Mouse (Mus musculus): Measurements from ENCODE around the gene Col20a1. TPM values are rescaled to one million over a fixed set of nuclear protein-coding genes. Genes with fewer than 3 reads are reported as not detected.

The Col20a1 gene
- polyA plus RNA-seq, 1 experiment from 2014 or later = 0.10 TPM

DNA sequence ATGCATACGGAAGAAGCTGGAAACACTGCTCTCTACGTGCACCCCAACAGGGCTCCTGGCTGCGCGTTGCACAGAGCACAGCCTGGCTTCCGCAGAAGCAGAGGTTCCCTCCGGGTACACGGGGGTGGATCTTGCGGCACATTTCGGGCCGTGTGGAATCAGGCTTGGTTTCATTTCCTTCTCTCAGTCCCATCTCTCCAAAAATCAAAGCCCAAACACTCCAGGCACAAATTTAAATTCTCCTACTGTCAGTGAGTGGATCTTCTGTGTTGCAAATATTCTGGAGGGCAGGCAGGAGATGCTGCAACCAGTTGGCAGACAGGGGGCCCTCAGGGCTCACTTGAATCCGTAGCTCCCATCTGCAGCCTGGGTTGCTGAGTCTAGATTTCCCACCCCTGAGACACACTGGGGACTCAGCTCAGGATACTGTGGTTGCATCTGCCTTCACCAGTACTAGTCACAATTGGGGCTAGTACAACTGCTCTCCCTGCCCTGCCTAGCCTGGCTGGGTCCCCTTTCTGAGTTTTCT is 45.1 kb downstream of the Col20a1 start:
- H3K4me2 ChIP-seq (ENCODE audit: low read length) = no peak overlapping the region
- H3K9ac ChIP-seq (ENCODE audit: low read length) = no peak overlapping the region
- no peaks in the 10 kb centered on the region for H3K4me1 ChIP-seq (ENCODE audit: control insufficient read depth, insufficient read depth, low read length)
- 86% methylated on average over 11 of the region's 11 CpGs for WGBS
- H3K36me3 ChIP-seq (ENCODE audit: control insufficient read depth, insufficient read depth, low read length) = no peaks in the 10 kb centered on the region
- ATAC-seq (no peak), DNase-seq (ENCODE audit: low spot score) (no peak)
- H3K9me3 ChIP-seq (replicated peaks; ENCODE audit: control insufficient read depth, low read length) = no peaks in the 10 kb centered on the region
- H3K27ac ChIP-seq (ENCODE audit: low read depth, low read length) = no peak overlapping the region
- H3K4me3 ChIP-seq (ENCODE audit: low read depth, low read length) = no peak overlapping the region
- no peaks in the 10 kb centered on the region for H3K27me3 ChIP-seq (replicated peaks; ENCODE audit: control insufficient read depth, insufficient read depth, low read length)

DNA sequence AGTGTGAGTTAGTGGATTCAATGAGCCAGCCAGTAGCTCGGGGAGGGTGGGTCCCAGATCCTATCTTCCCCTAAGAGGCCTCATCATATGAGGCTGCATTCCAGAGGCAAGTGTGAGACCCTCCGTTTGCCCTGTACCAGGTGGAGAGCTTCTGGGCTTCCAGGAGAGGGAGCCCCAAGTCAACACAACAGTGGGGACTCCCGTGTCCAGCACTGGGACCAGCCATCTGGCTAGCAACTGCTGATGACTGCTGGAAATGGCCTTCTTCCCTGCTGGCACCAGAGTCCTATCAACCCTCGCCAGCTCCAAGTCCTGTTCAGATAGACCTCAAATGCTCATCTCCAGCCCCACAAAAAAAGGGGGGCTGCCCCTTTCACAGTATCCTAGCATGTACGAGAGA is 46.1 kb downstream of the Col20a1 start:
- Histone ChIP-seq H3K4me3 (ENCODE audit: low read depth, low read length) (no peak overlapping the region), H3K9ac (ENCODE audit: low read length) (no peak overlapping the region), H3K4me1 (ENCODE audit: control insufficient read depth, insufficient read depth, low read length) (no peaks in the 10 kb centered on the region), H3K36me3 (ENCODE audit: control insufficient read depth, insufficient read depth, low read length) (no peaks in the 10 kb centered on the region), H3K4me2 (ENCODE audit: low read length) (no peak overlapping the region), H3K27ac (ENCODE audit: low read depth, low read length) (no peak overlapping the region), H3K9me3 (replicated peaks; ENCODE audit: control insufficient read depth, low read length) (no peaks in the 10 kb centered on the region), H3K27me3 (replicated peaks; ENCODE audit: control insufficient read depth, insufficient read depth, low read length) (no peaks in the 10 kb centered on the region)
- ATAC-seq (0 out of 2 replicates have a peak, but pooled peaks have one; percentile 44), DNase-seq (ENCODE audit: low spot score) (peak; percentile 38)
- 57% methylated on average over 5 of the region's 5 CpGs for WGBS

DNA sequence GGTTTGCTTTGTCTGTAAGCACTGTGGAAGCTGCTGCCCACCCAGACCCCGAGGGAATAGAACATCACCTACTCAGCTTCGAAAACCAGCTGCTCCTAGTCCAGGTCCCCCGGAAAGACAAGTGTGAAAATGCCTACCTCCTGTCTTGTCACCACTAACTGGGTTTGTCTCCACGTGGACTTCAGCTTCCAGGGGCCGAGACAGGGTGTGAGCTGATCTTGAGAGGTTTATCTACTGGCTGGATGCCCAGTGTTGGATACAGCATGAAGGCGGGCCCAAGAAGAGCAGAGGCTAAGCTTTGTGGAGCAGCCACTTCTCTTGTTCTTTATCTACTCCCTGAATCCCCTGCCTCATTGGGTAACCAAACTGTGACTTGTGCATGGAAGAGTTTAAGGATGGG is 47.0 kb downstream of the Col20a1 start:
- Histone ChIP-seq H3K9me3 (replicated peaks; ENCODE audit: control insufficient read depth, low read length) (no peaks in the 10 kb centered on the region), H3K9ac (ENCODE audit: low read length) (no peak overlapping the region), H3K4me1 (ENCODE audit: control insufficient read depth, insufficient read depth, low read length) (no peaks in the 10 kb centered on the region), H3K27ac (ENCODE audit: low read depth, low read length) (no peak overlapping the region), H3K4me2 (ENCODE audit: low read length) (no peak overlapping the region), H3K27me3 (replicated peaks; ENCODE audit: control insufficient read depth, insufficient read depth, low read length) (0 out of 2 replicates have a peak, but pooled peaks cover 5% of the 10 kb centered on the region), H3K36me3 (ENCODE audit: control insufficient read depth, insufficient read depth, low read length) (no peaks in the 10 kb centered on the region), H3K4me3 (ENCODE audit: low read depth, low read length) (no peak overlapping the region)
- 69% methylated on average over 6 of the region's 6 CpGs for WGBS
- ATAC-seq (no peak), DNase-seq (ENCODE audit: low spot score) (no peak)

DNA sequence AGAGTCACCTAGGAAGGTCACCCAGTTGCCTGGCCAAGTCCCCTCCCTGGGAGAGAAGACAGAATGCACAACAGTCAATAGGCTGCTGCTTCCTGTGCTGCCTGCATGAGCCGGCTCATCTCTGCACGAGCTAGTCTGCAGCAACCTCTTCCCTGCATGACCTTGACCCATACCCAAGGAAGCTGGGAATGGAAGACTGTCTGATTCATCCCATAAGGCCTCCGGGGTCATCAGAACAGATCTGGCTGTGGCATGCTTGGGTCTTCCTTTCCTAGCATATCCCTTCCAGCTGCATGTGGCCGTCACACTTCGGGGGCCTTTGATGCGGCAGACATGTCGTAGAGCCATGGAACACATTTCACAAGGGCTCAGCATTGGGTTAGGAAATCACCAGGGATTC is 48.9 kb downstream of the Col20a1 start:
- Histone ChIP-seq H3K4me1 (ENCODE audit: control insufficient read depth, insufficient read depth, low read length) (no peaks in the 10 kb centered on the region), H3K36me3 (ENCODE audit: control insufficient read depth, insufficient read depth, low read length) (no peaks in the 10 kb centered on the region), H3K4me2 (ENCODE audit: low read length) (no peak overlapping the region), H3K9me3 (replicated peaks; ENCODE audit: control insufficient read depth, low read length) (no peaks in the 10 kb centered on the region), H3K27me3 (replicated peaks; ENCODE audit: control insufficient read depth, insufficient read depth, low read length) (peaks cover 15% of the 10 kb centered on the region), H3K9ac (ENCODE audit: low read length) (no peak overlapping the region), H3K4me3 (ENCODE audit: low read depth, low read length) (no peak overlapping the region), H3K27ac (ENCODE audit: low read depth, low read length) (no peak overlapping the region)
- WGBS = 88% methylated on average over 7 of the region's 7 CpGs
- DNase-seq (ENCODE audit: low spot score) = no peak
- ATAC-seq = no peak

DNA sequence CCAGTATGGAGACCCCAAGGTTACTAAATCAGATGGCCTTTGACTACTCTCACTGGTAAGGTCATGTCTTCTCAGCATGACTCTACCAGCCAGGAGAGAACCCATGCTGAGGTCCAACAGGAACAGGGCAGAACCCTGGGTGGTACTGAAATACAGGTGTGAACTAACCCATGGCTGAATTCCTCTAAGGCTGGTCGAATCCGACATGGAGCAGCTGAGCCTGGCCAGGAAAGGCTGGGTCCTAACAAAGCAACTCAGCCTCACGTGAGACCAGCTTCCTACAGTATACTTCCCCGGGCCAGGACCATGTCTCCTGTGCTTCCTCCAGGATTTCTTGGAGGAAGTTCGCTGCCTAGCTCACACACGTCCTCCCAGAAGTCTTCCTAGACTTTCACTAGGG is 50.2 kb downstream of the Col20a1 start:
- DNase-seq (ENCODE audit: low spot score) = no peak
- no peak overlapping the region for H3K9ac ChIP-seq (ENCODE audit: low read length)
- H3K4me1 ChIP-seq (ENCODE audit: control insufficient read depth, insufficient read depth, low read length) = no peaks in the 10 kb centered on the region
- H3K4me2 ChIP-seq (ENCODE audit: low read length) = no peak overlapping the region
- no peaks in the 10 kb centered on the region for H3K36me3 ChIP-seq (ENCODE audit: control insufficient read depth, insufficient read depth, low read length)
- H3K27me3 ChIP-seq (replicated peaks; ENCODE audit: control insufficient read depth, insufficient read depth, low read length) = peaks cover 18% of the 10 kb centered on the region
- H3K9me3 ChIP-seq (replicated peaks; ENCODE audit: control insufficient read depth, low read length) = no peaks in the 10 kb centered on the region
- H3K4me3 ChIP-seq (ENCODE audit: low read depth, low read length) = no peak overlapping the region
- no peak for ATAC-seq
- H3K27ac ChIP-seq (ENCODE audit: low read depth, low read length) = no peak overlapping the region
- WGBS = 80% methylated on average over 6 of the region's 6 CpGs

DNA sequence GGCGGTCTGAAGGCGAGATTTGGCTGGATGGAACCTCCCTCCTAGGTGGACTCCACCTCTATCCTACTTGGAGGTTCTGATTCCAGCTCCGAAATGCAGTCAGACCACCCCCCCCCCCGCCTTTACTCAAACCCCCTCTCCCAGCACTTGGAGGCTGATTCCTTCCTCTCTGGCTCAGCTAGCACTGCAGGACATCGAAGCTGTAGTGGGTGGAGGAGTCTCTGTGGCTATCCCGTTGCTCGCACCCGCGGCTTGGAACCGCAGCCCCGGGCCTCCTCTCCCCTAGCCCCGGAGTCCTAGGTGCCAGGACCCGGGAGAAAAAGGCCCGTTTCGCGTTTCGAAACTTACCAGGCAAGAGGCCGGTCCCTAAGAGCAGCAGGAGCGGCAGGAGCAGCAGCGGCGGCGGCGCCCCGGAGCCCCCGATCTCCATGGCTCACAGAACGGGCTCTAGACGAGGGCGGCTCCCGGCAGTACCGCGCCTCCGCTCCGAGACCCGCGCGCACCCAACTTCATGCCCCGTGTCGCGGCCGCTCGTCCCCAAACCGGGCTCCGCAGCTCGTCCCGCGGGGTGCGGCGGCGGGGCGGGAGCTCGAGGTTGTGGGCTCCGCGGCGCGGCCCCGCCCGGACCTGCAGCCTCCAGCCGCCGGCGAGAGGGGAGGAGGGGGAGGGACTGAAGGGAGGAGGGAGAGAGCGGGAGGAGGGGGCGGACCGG is 52.5 kb downstream of the Col20a1 start:
- no peaks in the 10 kb centered on the region for H3K9me3 ChIP-seq (replicated peaks; ENCODE audit: control insufficient read depth, low read length)
- H3K27me3 ChIP-seq (replicated peaks; ENCODE audit: control insufficient read depth, insufficient read depth, low read length) = peaks cover 18% of the 10 kb centered on the region
- no peaks in the 10 kb centered on the region for H3K36me3 ChIP-seq (ENCODE audit: control insufficient read depth, insufficient read depth, low read length)
- H3K4me2 ChIP-seq (ENCODE audit: low read length) = peak overlapping the region; percentile 92
- peak overlapping the region; percentile 62 for H3K9ac ChIP-seq (ENCODE audit: low read length)
- DNase-seq (ENCODE audit: low spot score) (peak; percentile 45), ATAC-seq (peak; percentile 63)
- WGBS = 1% methylated on average over 52 of the region's 63 CpGs
- H3K27ac ChIP-seq (ENCODE audit: low read depth, low read length) = no peak overlapping the region
- H3K4me3 ChIP-seq (ENCODE audit: low read depth, low read length) = peak overlapping the region; percentile 59
- H3K4me1 ChIP-seq (ENCODE audit: control insufficient read depth, insufficient read depth, low read length) = peaks cover 21% of the 10 kb centered on the region

DNA sequence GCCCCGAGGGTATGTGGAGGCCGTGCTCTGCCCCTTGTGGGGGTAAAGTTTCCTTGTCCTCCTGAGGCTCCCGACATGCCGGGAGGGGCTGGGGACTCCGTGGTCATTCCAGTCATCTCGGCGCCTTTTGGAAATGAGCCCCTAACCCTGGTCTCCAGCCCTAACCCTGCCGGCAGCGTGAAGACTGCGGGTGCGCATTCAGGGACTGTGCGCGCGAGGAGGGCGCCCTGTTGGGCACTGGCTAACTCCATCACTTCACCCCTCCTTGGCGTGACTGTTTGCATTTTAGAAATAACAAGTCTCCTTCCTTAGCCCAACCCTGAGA is 53.0 kb downstream of the Col20a1 start:
- no peaks in the 10 kb centered on the region for H3K9me3 ChIP-seq (replicated peaks; ENCODE audit: control insufficient read depth, low read length)
- peak overlapping the region; percentile 59 for H3K4me3 ChIP-seq (ENCODE audit: low read depth, low read length)
- peak overlapping the region; percentile 62 for H3K9ac ChIP-seq (ENCODE audit: low read length)
- DNase-seq (ENCODE audit: low spot score) (no peak), ATAC-seq (no peak)
- H3K4me1 ChIP-seq (ENCODE audit: control insufficient read depth, insufficient read depth, low read length) = peaks cover 26% of the 10 kb centered on the region
- peaks cover 18% of the 10 kb centered on the region for H3K27me3 ChIP-seq (replicated peaks; ENCODE audit: control insufficient read depth, insufficient read depth, low read length)
- no peak overlapping the region for H3K27ac ChIP-seq (ENCODE audit: low read depth, low read length)
- WGBS = 0% methylated on average over 16 of the region's 16 CpGs
- H3K36me3 ChIP-seq (ENCODE audit: control insufficient read depth, insufficient read depth, low read length) = no peaks in the 10 kb centered on the region
- peak overlapping the region; percentile 92 for H3K4me2 ChIP-seq (ENCODE audit: low read length)

DNA sequence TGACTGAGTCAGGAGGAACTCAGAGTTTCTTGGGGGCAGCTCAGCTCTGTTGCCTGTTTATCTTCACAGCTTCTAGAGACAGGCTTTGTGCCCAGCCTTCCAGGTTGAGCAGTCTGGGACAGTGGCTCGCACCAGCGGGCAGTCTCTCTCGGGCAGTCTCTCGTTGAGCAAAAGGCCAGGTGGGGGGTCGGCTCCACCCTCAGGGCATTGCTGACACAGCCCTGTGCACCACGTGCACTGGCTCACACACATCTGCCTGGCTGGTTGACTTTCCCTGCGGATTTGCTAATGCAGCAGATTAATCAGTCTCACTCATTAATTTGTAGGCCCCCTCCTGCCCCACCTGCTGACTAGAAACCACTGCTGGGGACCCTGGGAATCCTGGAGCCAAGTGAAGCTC is 55.6 kb downstream of the Col20a1 start:
- H3K9ac ChIP-seq (ENCODE audit: low read length) = no peak overlapping the region
- no peak overlapping the region for H3K4me3 ChIP-seq (ENCODE audit: low read depth, low read length)
- peaks cover 26% of the 10 kb centered on the region for H3K4me1 ChIP-seq (ENCODE audit: control insufficient read depth, insufficient read depth, low read length)
- 0% methylated on average over 7 of the region's 7 CpGs for WGBS
- H3K4me2 ChIP-seq (ENCODE audit: low read length) = no peak overlapping the region
- peaks cover 18% of the 10 kb centered on the region for H3K27me3 ChIP-seq (replicated peaks; ENCODE audit: control insufficient read depth, insufficient read depth, low read length)
- DNase-seq (ENCODE audit: low spot score) (peak; percentile 16), ATAC-seq (no peak; the same call in 1 of the 2 replicates)
- H3K36me3 ChIP-seq (ENCODE audit: control insufficient read depth, insufficient read depth, low read length) = no peaks in the 10 kb centered on the region
- no peaks in the 10 kb centered on the region for H3K9me3 ChIP-seq (replicated peaks; ENCODE audit: control insufficient read depth, low read length)
- no peak overlapping the region for H3K27ac ChIP-seq (ENCODE audit: low read depth, low read length)

DNA sequence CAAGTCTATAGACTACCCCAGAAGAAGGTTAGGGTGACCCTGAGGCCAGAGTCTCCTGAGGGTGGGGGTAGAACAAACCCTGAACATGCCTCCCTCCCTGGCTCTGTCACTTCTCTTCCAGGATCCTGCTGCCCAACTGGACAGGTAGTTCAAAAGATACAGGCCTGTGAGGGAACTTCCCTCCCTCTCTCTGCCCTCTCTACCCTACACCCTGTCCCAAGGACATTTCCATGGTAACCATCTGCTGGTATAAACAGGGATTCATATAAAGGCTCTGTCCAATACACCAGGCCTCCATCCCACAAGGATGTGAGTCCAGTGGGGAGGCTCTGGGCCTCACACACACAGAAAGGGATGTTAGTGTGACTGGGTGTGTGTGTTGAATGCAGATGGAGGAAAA is 56.0 kb downstream of the Col20a1 start:
- H3K4me3 ChIP-seq (ENCODE audit: low read depth, low read length) = no peak overlapping the region
- DNase-seq (ENCODE audit: low spot score) (peak; percentile 35), ATAC-seq (no peak)
- H3K4me1 ChIP-seq (ENCODE audit: control insufficient read depth, insufficient read depth, low read length) = peaks cover 26% of the 10 kb centered on the region
- no peaks in the 10 kb centered on the region for H3K9me3 ChIP-seq (replicated peaks; ENCODE audit: control insufficient read depth, low read length)
- H3K9ac ChIP-seq (ENCODE audit: low read length) = no peak overlapping the region; the same call in 1 of the 2 replicates
- H3K36me3 ChIP-seq (ENCODE audit: control insufficient read depth, insufficient read depth, low read length) = no peaks in the 10 kb centered on the region
- no peak overlapping the region for H3K27ac ChIP-seq (ENCODE audit: low read depth, low read length)
- H3K4me2 ChIP-seq (ENCODE audit: low read length) = no peak overlapping the region
- peaks cover 18% of the 10 kb centered on the region for H3K27me3 ChIP-seq (replicated peaks; ENCODE audit: control insufficient read depth, insufficient read depth, low read length)
